Mouse (Mus musculus) megakaryocyte, embryonic 14.5 days (primary cell): ENCODE data around the gene Mylk4. TPM values are rescaled to one million over a fixed set of nuclear protein-coding genes. Genes with fewer than 3 reads are reported as not detected.

Experiments used
- H3K27me3 ChIP-seq: replicated peaks from 2 replicates; pipeline ENCODE3; 2012; ENCODE audit warnings: inconsistent platforms
- H3K36me3 ChIP-seq: replicated peaks from 2 replicates; pipeline ENCODE3; 2012; ENCODE audit warnings: low read length, inconsistent platforms, mixed read lengths
- H3K4me1 ChIP-seq: 2 replicates; pipeline ENCODE4 v1.6.1; 2012; ENCODE audit warnings: inconsistent platforms
- H3K4me3 ChIP-seq: replicated peaks from 2 replicates; pipeline ENCODE3; 2012; ENCODE audit warnings: moderate library complexity, mild to moderate bottlenecking, inconsistent platforms
- H3K9me3 ChIP-seq: 2 replicates; pipeline ENCODE4 v1.6.1; 2012; ENCODE audit warnings: inconsistent platforms
- FLI1 ChIP-seq: IDR thresholded peaks from 2 replicates; pipeline ENCODE4 v1.6.1; 2012; ENCODE audit warnings: low read length, inconsistent platforms, mixed read lengths
- GATA1 ChIP-seq: IDR thresholded peaks from 3 replicates; pipeline ENCODE4 v1.6.1; 2012; ENCODE audit warnings: mixed read lengths, low read length, inconsistent platforms, borderline replicate concordance
- polyA plus RNA-seq: library from polyadenylated mRNA; stranded (reverse); fragments of >175 nt; gene quantifications from 2 replicates; pipeline ENCODE4 v1.2.3, GENCODE M21; 2012; ENCODE audit warnings: low replicate concordance; ENCODE audit not compliant: insufficient read depth

Gene Mylk4
- polyA plus RNA-seq, 1 experiment, result not detected

GRCm38 (mm10) chr13:32693886-32694455, 89.8 kb downstream of the Mylk4 start:
- Histone ChIP-seq H3K9me3 (no peaks in the 10 kb centered on the region), H3K4me3 (no peak overlapping the region), H3K36me3 (no peaks in the 10 kb centered on the region), H3K27me3 (peaks cover 2% of the 10 kb centered on the region), H3K4me1 (no peaks in the 10 kb centered on the region)
- no peak for TF ChIP-seq GATA1
- no peak for TF ChIP-seq FLI1

GRCm38 (mm10) chr13:32692563-32692962, 91.2 kb downstream of the Mylk4 start:
- no peaks in the 10 kb centered on the region for H3K9me3 ChIP-seq
- TF ChIP-seq FLI1, result no peak
- no peaks in the 10 kb centered on the region for H3K36me3 ChIP-seq
- no peaks in the 10 kb centered on the region for H3K27me3 ChIP-seq
- H3K4me3 ChIP-seq, result no peak overlapping the region
- H3K4me1 ChIP-seq, result no peaks in the 10 kb centered on the region

GRCm38 (mm10) chr13:32690279-32690678, 93.5 kb downstream of the Mylk4 start:
- H3K36me3 ChIP-seq, result no peaks in the 10 kb centered on the region
- H3K9me3 ChIP-seq, result no peaks in the 10 kb centered on the region
- no peak overlapping the region for H3K4me3 ChIP-seq
- H3K4me1 ChIP-seq, result no peaks in the 10 kb centered on the region
- TF ChIP-seq FLI1, result no peak
- no peak for TF ChIP-seq GATA1
- H3K27me3 ChIP-seq, result no peaks in the 10 kb centered on the region

- H3K9me3 ChIP-seq, result no peaks in the 10 kb centered on the region
- TF ChIP-seq GATA1 (no peak), FLI1 (no peak)
- H3K4me1 ChIP-seq, result no peaks in the 10 kb centered on the region
- peaks cover 8% of the 10 kb centered on the region for H3K27me3 ChIP-seq
- no peak overlapping the region for H3K4me3 ChIP-seq
- H3K36me3 ChIP-seq, result no peaks in the 10 kb centered on the region
These were observed 102.8 kb downstream of the Mylk4 start for GRCm38 (mm10) chr13:32680868-32681515.

GRCm38 (mm10) chr13:32680121-32680551, 103.6 kb downstream of the Mylk4 start:
- Histone ChIP-seq H3K9me3 (no peaks in the 10 kb centered on the region), H3K36me3 (no peaks in the 10 kb centered on the region), H3K4me3 (no peak overlapping the region), H3K4me1 (no peaks in the 10 kb centered on the region), H3K27me3 (peaks cover 8% of the 10 kb centered on the region)
- no peak for TF ChIP-seq FLI1
- TF ChIP-seq GATA1, result no peak

GRCm38 (mm10) chr13:32678998-32679397, 104.8 kb downstream of the Mylk4 start:
- H3K9me3 ChIP-seq, result no peaks in the 10 kb centered on the region
- TF ChIP-seq GATA1, result no peak
- no peak for TF ChIP-seq FLI1
- H3K4me1 ChIP-seq, result no peaks in the 10 kb centered on the region
- H3K4me3 ChIP-seq, result no peak overlapping the region
- peaks cover 8% of the 10 kb centered on the region for H3K27me3 ChIP-seq
- H3K36me3 ChIP-seq, result no peaks in the 10 kb centered on the region

GRCm38 (mm10) chr13:32670782-32671181, 113.0 kb downstream of the Mylk4 start:
- Histone ChIP-seq H3K36me3 (no peaks in the 10 kb centered on the region), H3K27me3 (peaks cover 16% of the 10 kb centered on the region), H3K9me3 (no peaks in the 10 kb centered on the region), H3K4me3 (no peak overlapping the region), H3K4me1 (no peaks in the 10 kb centered on the region)
- TF ChIP-seq GATA1 (no peak), FLI1 (no peak)

GRCm38 (mm10) chr13:32668296-32668695, 115.5 kb downstream of the Mylk4 start:
- H3K27me3 ChIP-seq, result peaks cover 21% of the 10 kb centered on the region
- H3K4me1 ChIP-seq, result no peaks in the 10 kb centered on the region
- no peaks in the 10 kb centered on the region for H3K9me3 ChIP-seq
- H3K4me3 ChIP-seq, result no peak overlapping the region
- TF ChIP-seq FLI1 (no peak), GATA1 (no peak)
- H3K36me3 ChIP-seq, result no peaks in the 10 kb centered on the region

- H3K4me3 ChIP-seq, result no peak overlapping the region
- no peaks in the 10 kb centered on the region for H3K9me3 ChIP-seq
- no peak for TF ChIP-seq FLI1
- TF ChIP-seq GATA1, result no peak
- no peaks in the 10 kb centered on the region for H3K36me3 ChIP-seq
- H3K4me1 ChIP-seq, result no peaks in the 10 kb centered on the region; the same call in 1 of the 2 replicates
- H3K27me3 ChIP-seq, result peaks cover 21% of the 10 kb centered on the region
These were observed 116.4 kb downstream of the Mylk4 start for GRCm38 (mm10) chr13:32667386-32667785.

- TF ChIP-seq FLI1 (no peak), GATA1 (no peak)
- peaks cover 10% of the 10 kb centered on the region for H3K27me3 ChIP-seq
- no peak overlapping the region for H3K4me3 ChIP-seq
These were observed 121.7 kb downstream of the Mylk4 start for GRCm38 (mm10) chr13:32662041-32662440.

GRCm38 (mm10) chr13:32660294-32660693, 123.5 kb downstream of the Mylk4 start:
- H3K36me3 ChIP-seq, result no peaks in the 10 kb centered on the region
- no peak for TF ChIP-seq GATA1
- TF ChIP-seq FLI1, result no peak
- H3K4me3 ChIP-seq, result no peak overlapping the region
- H3K27me3 ChIP-seq, result peaks cover 3% of the 10 kb centered on the region
- peaks cover 7% of the 10 kb centered on the region for H3K4me1 ChIP-seq
- H3K9me3 ChIP-seq, result no peaks in the 10 kb centered on the region

More at GRCm38 (mm10) chr13:32662041-32662440, 121.7 kb downstream of the Mylk4 start:
- Histone ChIP-seq H3K4me1 (peaks cover 7% of the 10 kb centered on the region), H3K9me3 (no peaks in the 10 kb centered on the region), H3K36me3 (no peaks in the 10 kb centered on the region)
